Mouse (Mus musculus) kidney, embryonic 16.5 days (tissue): ENCODE measurements around the gene Lrrc20. TPM values are rescaled to one million over a fixed set of nuclear protein-coding genes. Genes with fewer than 3 reads are reported as not detected.

ENCODE experiments used
- ATAC-seq: fragments of 200-750 bp; cut with Nextera tagmentation; 2 replicates; pipeline ENCODE4 v1.8.0; 2017; ENCODE audit warnings: moderate TSS enrichment; ENCODE audit not compliant: low FRiP score, low TSS enrichment
- H3K27ac ChIP-seq: fragments of 300-500 bp; sonication (generic); 2 replicates; pipeline ENCODE4 v1.5.1; 2014; ENCODE audit warnings: low read length
- H3K27me3 ChIP-seq: fragments of 300-500 bp; sonication (generic); 2 replicates; pipeline ENCODE4 v1.6.1; 2014; ENCODE audit warnings: low read length, control low read depth, mixed read lengths; ENCODE audit not compliant: insufficient read depth
- H3K36me3 ChIP-seq: fragments of 300-500 bp; sonication (generic); 2 replicates; pipeline ENCODE4 v1.6.1; 2014; ENCODE audit warnings: low read length, control low read depth, mixed read lengths; ENCODE audit not compliant: insufficient read depth
- H3K4me1 ChIP-seq: fragments of 300-500 bp; sonication (generic); 2 replicates; pipeline ENCODE4 v1.6.1; 2014; ENCODE audit warnings: low read length, control low read depth, mixed read lengths; ENCODE audit not compliant: insufficient read depth
- H3K4me2 ChIP-seq: fragments of 300-500 bp; sonication (generic); replicated peaks from 2 replicates; pipeline ENCODE4 v1.6.1; 2014; ENCODE audit warnings: low read depth, low read length
- H3K4me3 ChIP-seq: fragments of 300-500 bp; sonication (generic); 2 replicates; pipeline ENCODE4 v1.5.1; 2014; ENCODE audit warnings: mild to moderate bottlenecking, low read length
- H3K9ac ChIP-seq: fragments of 300-500 bp; sonication (generic); replicated peaks from 2 replicates; pipeline ENCODE4 v1.6.1; 2014; ENCODE audit warnings: low read length
- H3K9me3 ChIP-seq: fragments of 300-500 bp; sonication (generic); 2 replicates; pipeline ENCODE4 v1.6.1; 2016; ENCODE audit warnings: low read length, control low read depth
- WGBS: fragments of 180-500 bp; shearing (Covaris S2); extraction: QIAGEN DNeasy Blood & Tissue Kit; methylation state at CpG from one replicate; pipeline ENCODE4 v1.1.7; 2014; 5-methylcytosine and 5-hydroxymethylcytosine counted together
- polyA plus RNA-seq: library from polyadenylated mRNA; unstranded; fragments of >200 nt; fragmentation: Nextera tagmentation; extraction: Ambion mirVana; gene quantifications from 2 replicates; pipeline ENCODE4 v1.2.1, GENCODE M21; 2015

The Lrrc20 gene
- polyA plus RNA-seq, 1 experiment from 2014 or later: 8.4 TPM

DNA sequence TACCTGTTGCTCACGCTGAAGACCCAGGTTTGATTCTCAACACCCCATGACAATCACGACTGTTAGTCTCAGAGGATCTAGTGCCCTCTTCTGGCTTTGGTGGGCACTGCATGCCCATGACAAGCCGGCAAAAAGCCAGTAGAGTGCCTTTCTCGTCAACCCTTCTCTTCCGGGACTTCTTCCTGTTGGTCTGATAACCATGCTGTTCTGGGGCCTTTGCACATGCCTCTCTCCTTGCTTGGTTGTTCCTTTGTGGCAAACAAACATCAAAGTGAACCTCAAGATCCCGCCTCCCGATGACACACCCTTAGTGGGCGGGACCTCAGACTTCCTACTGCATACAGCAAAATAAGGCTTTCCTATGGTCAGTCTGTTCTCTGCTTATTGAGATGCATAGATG is 9.4 kb upstream of the Lrrc20 start:
- H3K27me3 ChIP-seq: no peaks in the 10 kb centered on the region
- no peaks in the 10 kb centered on the region for H3K36me3 ChIP-seq
- H3K9ac ChIP-seq: no peak overlapping the region
- H3K4me3 ChIP-seq: no peak overlapping the region
- no peaks in the 10 kb centered on the region for H3K4me1 ChIP-seq
- WGBS: 71% methylated on average over 8 of the region's 8 CpGs
- H3K27ac ChIP-seq: no peak overlapping the region
- no peaks in the 10 kb centered on the region for H3K9me3 ChIP-seq
- no peak overlapping the region for H3K4me2 ChIP-seq
- ATAC-seq: no peak

DNA sequence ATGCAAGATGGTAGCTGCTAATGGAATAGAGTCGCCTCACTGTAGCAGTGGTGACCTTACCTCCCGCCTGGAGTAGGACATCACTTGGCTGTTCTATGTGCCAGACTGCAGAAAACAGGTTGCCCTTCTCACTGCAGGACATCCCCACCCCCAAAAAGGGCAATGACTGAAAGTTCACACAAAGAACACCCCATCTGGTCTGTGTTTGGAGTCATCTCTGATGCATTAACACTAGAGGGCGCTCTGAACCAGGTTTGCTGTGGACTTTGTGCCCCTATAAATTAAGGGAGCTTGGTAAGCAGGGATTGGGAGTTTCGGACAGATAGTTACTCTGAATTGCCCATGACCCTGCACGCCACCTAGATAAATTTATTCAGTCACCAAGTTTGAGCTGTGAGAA is 8.7 kb upstream of the Lrrc20 start:
- ATAC-seq: 0 out of 2 replicates have a peak, but pooled peaks have one; percentile 23

DNA sequence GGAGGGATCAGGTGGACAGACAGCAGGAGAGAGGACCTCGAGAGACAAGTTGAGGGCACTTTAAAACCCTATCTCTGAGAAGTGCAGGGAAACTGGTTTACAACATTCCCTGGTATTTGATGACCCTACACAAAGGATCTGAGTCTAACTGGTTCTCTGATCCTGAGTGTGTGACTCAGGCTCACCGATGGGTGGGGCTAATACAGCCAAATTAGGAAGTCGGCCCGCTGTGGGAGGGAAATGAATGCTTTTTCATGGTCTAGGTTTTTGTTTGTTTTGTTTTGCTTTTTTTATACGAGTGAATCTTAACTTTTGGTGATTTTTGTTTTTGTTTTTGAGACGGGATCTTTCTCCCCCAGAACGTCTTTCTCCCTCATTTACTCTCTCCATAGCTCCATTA is 6.7 kb upstream of the Lrrc20 start:
- Histone ChIP-seq H3K9me3 (no peaks in the 10 kb centered on the region), H3K4me2 (no peak overlapping the region), H3K9ac (no peak overlapping the region), H3K4me1 (no peaks in the 10 kb centered on the region), H3K4me3 (no peak overlapping the region), H3K36me3 (no peaks in the 10 kb centered on the region), H3K27ac (no peak overlapping the region), H3K27me3 (no peaks in the 10 kb centered on the region)
- 70% methylated on average over 7 of the region's 7 CpGs for WGBS
- ATAC-seq: no peak

More for the DNA sequence above, 8.7 kb upstream of the Lrrc20 start:
- Histone ChIP-seq H3K4me3 (no peak overlapping the region), H3K9ac (no peak overlapping the region), H3K36me3 (no peaks in the 10 kb centered on the region), H3K27me3 (no peaks in the 10 kb centered on the region), H3K4me2 (no peak overlapping the region), H3K9me3 (no peaks in the 10 kb centered on the region), H3K27ac (no peak overlapping the region), H3K4me1 (no peaks in the 10 kb centered on the region)
- 20% methylated on average over 5 of the region's 5 CpGs for WGBS

DNA sequence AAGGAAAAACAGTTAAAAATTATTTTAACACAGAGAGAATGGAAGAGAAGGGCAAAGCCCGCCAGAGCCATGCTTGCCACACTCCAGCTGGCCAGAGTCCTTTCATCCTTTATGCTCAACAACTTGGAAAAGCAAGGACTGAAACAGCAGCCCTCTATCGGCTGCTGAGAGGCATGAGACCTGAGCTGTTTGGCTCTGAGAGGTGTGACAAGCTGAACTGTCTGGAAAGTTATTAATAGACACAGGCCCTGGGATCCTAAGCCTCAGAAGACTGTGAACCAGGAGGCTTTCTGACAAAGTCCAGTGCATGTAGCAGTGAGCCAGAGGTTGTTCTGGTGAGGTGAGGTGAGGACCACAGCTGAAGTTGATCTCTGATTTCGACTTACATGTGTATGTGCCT is 2.0 kb upstream of the Lrrc20 start:
- H3K4me1 ChIP-seq: peaks cover 10% of the 10 kb centered on the region
- no peaks in the 10 kb centered on the region for H3K27me3 ChIP-seq
- no peak overlapping the region for H3K4me3 ChIP-seq
- 70% methylated on average over 3 of the region's 3 CpGs for WGBS
- H3K36me3 ChIP-seq: no peaks in the 10 kb centered on the region
- ATAC-seq: no peak
- H3K9me3 ChIP-seq: no peaks in the 10 kb centered on the region
- no peak overlapping the region for H3K9ac ChIP-seq
- no peak overlapping the region for H3K4me2 ChIP-seq
- H3K27ac ChIP-seq: no peak overlapping the region

DNA sequence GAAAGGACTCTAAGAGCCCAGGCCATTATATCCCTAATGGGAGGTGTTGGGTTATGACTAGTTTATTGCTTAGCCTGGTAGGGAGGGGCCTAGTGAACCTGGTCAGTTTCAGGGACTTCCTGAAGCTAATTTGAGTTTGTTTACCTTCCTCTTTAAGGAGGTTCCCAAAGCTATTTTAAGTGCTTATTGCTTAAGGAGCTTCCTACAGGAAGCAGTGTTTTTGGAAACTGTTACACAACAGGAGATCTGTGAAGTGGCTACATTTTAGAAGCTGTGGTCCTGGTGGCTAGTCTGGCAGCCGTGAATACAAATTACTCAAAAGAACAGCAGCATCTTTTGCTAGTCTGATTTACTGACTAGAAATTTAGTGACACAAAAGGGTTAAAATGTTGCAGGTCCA is 1.3 kb upstream of the Lrrc20 start:
- no peak for ATAC-seq
- Histone ChIP-seq H3K27ac (no peak overlapping the region), H3K36me3 (no peaks in the 10 kb centered on the region), H3K4me1 (peaks cover 10% of the 10 kb centered on the region), H3K4me3 (no peak overlapping the region), H3K27me3 (no peaks in the 10 kb centered on the region), H3K9ac (no peak overlapping the region), H3K4me2 (no peak overlapping the region), H3K9me3 (no peaks in the 10 kb centered on the region)
- 65% methylated on average over 1 of the region's 1 CpGs for WGBS

DNA sequence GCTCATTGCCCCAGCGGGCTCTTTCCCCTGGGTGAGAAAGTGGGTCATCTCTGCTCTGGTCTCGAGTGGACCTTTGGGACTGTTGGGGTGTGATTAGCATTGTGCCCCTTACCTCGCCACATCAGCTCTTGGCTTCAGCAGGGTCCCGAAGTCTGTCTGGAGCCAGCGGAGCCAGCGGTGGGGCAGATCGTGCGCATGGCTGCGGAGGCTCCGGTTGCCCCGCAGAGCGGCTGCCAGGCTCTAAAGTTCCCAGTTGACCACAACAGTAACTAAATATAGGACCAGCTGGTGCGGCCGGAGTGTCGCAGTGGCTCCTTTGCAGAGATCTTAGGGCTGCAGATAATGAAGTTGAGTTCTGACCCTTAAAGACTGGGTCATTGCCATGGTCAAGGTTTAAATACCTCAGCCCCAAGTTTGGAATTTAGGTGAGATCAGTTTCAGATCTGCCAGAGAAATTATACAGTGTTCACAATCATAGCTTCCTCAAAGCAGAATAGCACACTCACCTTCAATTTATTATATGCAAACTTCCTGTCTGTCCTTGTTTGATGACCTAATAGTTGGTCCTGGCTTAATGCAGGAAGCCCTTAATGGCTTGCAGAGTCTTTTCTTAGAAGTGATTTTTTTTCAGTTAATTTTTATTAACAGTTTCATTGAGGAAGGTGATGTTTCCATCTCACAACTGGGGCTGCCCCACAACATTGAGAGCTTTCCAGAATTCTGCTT is 1.0 kb downstream of the Lrrc20 start:
- WGBS: 3% methylated on average over 15 of the region's 15 CpGs
- no peaks in the 10 kb centered on the region for H3K9me3 ChIP-seq
- peak overlapping the region; percentile 67 for H3K4me3 ChIP-seq
- ATAC-seq: peak; percentile 8; the same call in 1 of the 2 replicates
- H3K9ac ChIP-seq: peak overlapping the region; percentile 71
- peaks cover 10% of the 10 kb centered on the region for H3K4me1 ChIP-seq
- peak overlapping the region; percentile 90 for H3K4me2 ChIP-seq
- no peaks in the 10 kb centered on the region for H3K36me3 ChIP-seq
- H3K27me3 ChIP-seq: no peaks in the 10 kb centered on the region
- peak overlapping the region; percentile 31 for H3K27ac ChIP-seq

DNA sequence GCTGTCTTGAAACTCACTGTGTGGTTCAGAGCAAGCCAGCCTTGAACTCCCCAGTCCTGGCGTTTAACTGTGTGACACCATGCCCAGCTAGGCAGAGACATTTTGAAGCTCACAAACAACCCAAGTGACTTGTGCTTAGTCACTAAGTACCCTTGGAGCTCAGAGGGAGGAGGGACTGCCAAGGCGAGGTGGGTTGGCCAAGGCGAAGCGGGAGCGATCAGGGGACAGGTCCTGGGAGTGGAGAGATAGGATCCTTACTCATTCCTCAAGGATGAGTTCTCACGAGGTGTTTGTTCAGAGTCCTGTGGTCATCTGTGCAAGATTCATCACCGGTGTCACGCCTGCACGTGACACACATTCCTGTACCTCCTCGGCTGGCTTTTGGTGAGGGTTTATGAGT is 3.9 kb downstream of the Lrrc20 start:
- H3K9ac ChIP-seq: no peak overlapping the region
- no peak overlapping the region for H3K4me2 ChIP-seq
- ATAC-seq: no peak
- H3K4me1 ChIP-seq: peaks cover 10% of the 10 kb centered on the region
- no peaks in the 10 kb centered on the region for H3K36me3 ChIP-seq
- H3K27me3 ChIP-seq: no peaks in the 10 kb centered on the region
- 81% methylated on average over 10 of the region's 10 CpGs for WGBS
- H3K4me3 ChIP-seq: no peak overlapping the region
- no peak overlapping the region for H3K27ac ChIP-seq
- no peaks in the 10 kb centered on the region for H3K9me3 ChIP-seq

DNA sequence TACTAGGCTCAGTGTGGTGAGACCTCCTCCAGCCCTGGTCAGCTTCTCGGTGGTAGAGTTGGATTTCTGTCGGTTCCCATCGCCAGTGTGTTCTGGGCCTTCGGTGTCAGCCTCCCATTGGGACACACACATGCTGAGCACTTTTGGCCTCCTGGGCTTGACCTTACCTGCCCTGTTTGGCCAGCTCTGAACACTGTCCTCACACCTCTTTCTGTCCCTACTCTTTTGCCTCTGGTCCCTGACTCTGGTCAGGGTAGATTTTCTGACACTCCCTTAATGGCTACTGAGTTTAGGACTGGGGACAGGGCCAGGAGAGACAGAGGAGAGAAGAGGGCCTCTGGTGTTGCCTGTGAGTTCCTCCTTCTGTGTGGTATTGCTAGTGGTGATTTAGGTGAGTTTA is 4.3 kb downstream of the Lrrc20 start:
- H3K9me3 ChIP-seq: no peaks in the 10 kb centered on the region
- H3K4me3 ChIP-seq: no peak overlapping the region
- H3K9ac ChIP-seq: no peak overlapping the region
- H3K4me1 ChIP-seq: peaks cover 9% of the 10 kb centered on the region
- H3K27ac ChIP-seq: no peak overlapping the region
- WGBS: 85% methylated on average over 4 of the region's 4 CpGs
- H3K36me3 ChIP-seq: no peaks in the 10 kb centered on the region
- no peak overlapping the region for H3K4me2 ChIP-seq
- ATAC-seq: no peak
- no peaks in the 10 kb centered on the region for H3K27me3 ChIP-seq

DNA sequence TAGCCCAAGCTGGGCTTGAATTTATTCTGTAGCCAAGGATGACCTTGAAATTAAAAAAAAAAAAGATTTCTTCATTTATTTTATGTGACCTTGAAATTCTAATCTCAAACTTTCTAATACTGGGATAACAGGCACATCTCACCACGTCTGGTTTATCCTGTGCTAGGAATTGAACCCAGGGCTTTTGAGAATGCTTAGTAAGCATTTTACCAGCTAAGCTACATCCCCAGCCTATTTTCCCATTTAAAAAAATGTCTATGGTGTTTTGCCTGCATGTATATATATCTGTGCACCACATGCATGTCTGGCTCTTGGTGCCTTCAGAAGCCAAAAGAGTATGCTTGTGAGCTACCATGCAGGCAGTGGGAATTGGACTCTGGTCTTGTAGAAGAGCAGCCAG is 4.9 kb downstream of the Lrrc20 start:
- 0 out of 2 replicates have a peak, but pooled peaks cover 5% of the 10 kb centered on the region for H3K4me1 ChIP-seq
- ATAC-seq: no peak
- no peak overlapping the region for H3K4me2 ChIP-seq
- H3K9ac ChIP-seq: no peak overlapping the region
- no peak overlapping the region for H3K4me3 ChIP-seq
- H3K27ac ChIP-seq: no peak overlapping the region
- H3K9me3 ChIP-seq: no peaks in the 10 kb centered on the region
- WGBS: 78% methylated on average over 1 of the region's 1 CpGs
- H3K36me3 ChIP-seq: no peaks in the 10 kb centered on the region
- no peaks in the 10 kb centered on the region for H3K27me3 ChIP-seq

DNA sequence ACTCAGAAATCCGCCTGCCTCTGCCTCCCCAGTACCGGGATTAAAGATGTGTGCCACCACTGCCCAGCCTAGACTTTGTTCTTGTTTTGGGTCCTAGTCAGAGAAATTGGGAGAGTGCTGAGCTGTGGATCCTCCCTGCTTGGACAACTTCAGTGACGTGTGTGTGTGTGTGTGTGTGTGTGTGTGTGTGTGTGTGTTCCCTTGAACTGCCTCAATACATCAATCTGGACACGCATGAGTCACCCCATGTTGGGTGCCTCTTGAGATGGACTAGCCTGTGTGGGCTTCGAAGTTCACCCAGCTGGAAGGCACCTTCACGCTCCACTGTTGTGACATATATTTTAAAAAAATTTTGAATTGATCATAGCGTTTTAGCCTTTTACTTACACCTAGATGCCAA is 7.2 kb downstream of the Lrrc20 start:
- 84% methylated on average over 7 of the region's 7 CpGs for WGBS
- H3K4me1 ChIP-seq: no peaks in the 10 kb centered on the region

More for the DNA sequence above, 7.2 kb downstream of the Lrrc20 start:
- Histone ChIP-seq H3K9ac (no peak overlapping the region), H3K27ac (no peak overlapping the region), H3K9me3 (no peaks in the 10 kb centered on the region), H3K27me3 (no peaks in the 10 kb centered on the region), H3K4me3 (no peak overlapping the region), H3K4me2 (no peak overlapping the region), H3K36me3 (no peaks in the 10 kb centered on the region)
- no peak for ATAC-seq
